Mouse (Mus musculus) right cerebral cortex, postnatal 10 days (tissue): Measurements from ENCODE around the gene Ly6g6d.
"Not testable (repeated sequence)": the region's sequence is repeated elsewhere in the genome, so short reads cannot be mapped to it uniquely, and the experiment has no call there.

Experiments used
- DNase-seq, 2 experiments: peaks; one replicate each; pipeline ENCODE4 v3.0.0; 2021; ENCODE audit warnings: low spot score in 2 of 2

Gene Ly6g6d

DNA sequence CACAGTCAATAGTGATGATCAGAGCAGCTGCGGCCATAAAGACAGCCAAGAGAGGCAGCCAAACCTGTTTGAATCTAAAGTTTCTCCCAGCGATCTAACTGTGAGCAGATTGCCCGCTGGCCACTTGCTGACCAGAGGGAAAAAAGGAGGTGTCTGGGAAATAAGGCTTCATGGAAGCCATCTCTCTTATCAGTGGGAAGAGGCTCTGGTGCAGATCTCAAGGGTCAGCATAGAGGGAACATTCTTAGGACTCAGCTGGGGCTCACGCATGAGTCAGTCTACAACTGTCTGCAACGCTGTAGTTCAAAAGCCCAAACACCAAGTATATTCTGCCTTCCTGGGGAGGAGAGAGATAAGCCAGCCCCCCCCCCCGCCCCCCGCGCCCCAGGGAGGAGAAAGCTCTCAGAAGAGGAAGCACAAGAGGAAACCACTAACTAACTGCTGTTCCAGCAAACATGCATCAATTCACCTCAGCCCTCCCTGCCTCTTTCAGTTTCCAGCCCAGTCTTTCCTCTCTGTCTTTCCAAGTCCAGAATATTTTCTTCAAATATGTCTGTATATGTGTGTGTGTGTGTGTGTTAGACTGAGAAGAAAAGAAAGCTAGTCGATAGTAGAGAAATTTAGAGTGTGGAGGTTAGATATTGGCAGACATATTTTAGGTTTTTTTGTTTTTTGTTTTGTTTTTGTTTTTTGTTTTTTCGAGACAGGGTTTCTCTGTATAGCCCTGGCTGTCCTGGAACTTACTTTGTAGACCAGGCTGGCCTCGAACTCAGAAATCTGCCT, 29.5 kb downstream of the Ly6g6d start:
- no peak for DNase-seq

- DNase-seq, result no peak
Observed at GRCm38 (mm10) chr17:35047688-35048087, 30.2 kb downstream of the Ly6g6d start.

DNA sequence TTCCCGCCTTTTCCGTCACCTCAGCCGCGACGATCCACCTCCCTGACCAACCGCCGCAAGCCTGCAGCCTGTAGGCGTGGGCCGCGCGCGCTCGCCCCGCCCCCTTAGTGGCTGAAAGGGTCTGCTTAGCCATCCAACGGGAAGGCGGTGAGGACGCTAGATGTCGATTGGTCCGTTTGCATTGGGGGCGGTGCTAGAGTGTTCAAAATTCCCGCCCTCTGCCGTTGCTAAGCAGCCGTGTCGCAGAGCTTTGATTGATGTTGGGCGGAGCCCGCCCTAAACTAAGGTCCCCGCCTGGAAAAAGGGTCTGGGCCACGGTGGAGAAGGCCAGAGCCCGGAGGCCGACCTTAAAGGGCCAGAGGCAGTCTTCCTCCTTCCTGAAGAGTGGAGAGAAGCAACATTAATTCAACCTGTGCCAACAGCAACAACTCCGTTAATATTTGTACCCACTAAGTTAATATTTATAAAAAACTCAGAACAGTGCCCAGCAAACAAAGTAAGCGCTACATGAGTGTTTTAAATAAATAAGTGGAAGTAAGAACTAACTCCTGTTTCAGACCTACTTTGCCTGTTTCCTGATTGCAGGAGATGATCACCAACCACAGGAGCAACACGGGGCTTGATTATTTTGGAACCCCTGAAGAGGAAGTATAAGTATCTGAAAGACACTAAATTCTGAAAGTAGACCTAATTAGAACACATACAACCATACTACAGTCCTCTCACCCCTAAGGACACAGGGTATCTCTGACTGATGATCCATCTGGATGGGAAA, 31.0 kb downstream of the Ly6g6d start, which contains the start of gene Msh5:
Msh5 (minus strand) TSS at position 65 of the 775 bp plus-strand sequence.
- DNase-seq, result peak; percentile 97 to 98

DNA sequence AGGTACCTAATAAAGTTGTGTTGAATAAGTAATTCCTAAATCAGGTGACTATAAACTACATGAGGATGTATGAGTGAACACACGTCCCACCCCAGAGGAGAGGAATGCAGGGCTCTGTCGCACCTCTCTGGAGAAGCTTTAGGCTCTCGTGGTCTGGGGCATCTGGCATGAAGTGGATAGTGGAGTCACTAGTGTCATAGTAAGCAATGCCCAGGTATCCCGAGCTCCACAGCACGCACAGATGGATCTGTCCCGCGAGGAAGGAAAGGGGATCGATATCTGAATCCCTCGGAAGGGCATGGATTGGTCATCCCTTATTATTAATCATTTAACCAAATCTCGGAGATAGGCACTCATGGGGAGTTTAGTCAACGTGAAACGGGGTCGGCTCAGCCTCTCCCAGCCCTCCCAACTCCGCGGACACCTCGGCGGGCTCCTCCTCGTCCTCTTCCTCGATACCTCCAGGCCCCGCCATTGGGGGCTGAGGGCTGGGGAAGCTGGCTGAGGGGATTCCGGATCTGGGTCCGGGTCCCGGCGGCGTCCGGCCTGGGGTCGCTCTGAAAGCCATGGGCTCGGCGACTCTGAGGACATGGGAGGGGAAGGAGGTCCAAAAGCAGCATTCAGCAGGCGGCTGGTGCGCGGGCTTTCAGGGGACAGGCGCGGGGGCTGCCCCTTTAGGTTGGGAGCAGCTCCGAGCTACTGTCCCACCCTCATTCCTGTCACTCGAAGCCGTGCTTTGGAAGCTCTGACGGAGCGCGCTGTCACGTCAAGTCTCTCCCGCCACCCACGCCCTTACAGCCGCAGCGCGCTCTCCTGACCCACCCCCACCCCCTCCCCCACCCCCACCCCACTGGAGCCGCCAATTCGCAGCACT, 31.8 kb downstream of the Ly6g6d start:
- no peak for DNase-seq

GRCm38 (mm10) chr17:35044904-35045806, 32.7 kb downstream of the Ly6g6d start:
- no peak for DNase-seq

- no peak for DNase-seq
Observed at GRCm38 (mm10) chr17:35043794-35044193, 34.1 kb downstream of the Ly6g6d start.

- no peak for DNase-seq
Observed at GRCm38 (mm10) chr17:35039121-35039873, 38.6 kb downstream of the Ly6g6d start.

- DNase-seq, result no peak
Observed at GRCm38 (mm10) chr17:35034896-35035295, 43.0 kb downstream of the Ly6g6d start.

GRCm38 (mm10) chr17:35033703-35034102, 44.2 kb downstream of the Ly6g6d start:
- not testable (repeated sequence) for DNase-seq

GRCm38 (mm10) chr17:35032323-35032870, 45.5 kb downstream of the Ly6g6d start:
- peak; percentile 19 for DNase-seq

- DNase-seq, result peak in 1 of 2 experiments; percentile 23
Observed at GRCm38 (mm10) chr17:35031880-35032279, 46.0 kb downstream of the Ly6g6d start.

GRCm38 (mm10) chr17:35031272-35031671, 46.6 kb downstream of the Ly6g6d start:
- DNase-seq, result no peak

- peak in 1 of 2 experiments; percentile 36 for DNase-seq
Observed at GRCm38 (mm10) chr17:35029691-35030532, 48.0 kb downstream of the Ly6g6d start.

- no peak for DNase-seq
Observed at GRCm38 (mm10) chr17:35028315-35028714, 49.5 kb downstream of the Ly6g6d start.

GRCm38 (mm10) chr17:35027277-35028068, 50.4 kb downstream of the Ly6g6d start, which contains the start of gene Sapcd1:
Gene Sapcd1 (minus strand): TSS chr17:35028016.
- DNase-seq, result peak; percentile 78 to 80

DNA sequence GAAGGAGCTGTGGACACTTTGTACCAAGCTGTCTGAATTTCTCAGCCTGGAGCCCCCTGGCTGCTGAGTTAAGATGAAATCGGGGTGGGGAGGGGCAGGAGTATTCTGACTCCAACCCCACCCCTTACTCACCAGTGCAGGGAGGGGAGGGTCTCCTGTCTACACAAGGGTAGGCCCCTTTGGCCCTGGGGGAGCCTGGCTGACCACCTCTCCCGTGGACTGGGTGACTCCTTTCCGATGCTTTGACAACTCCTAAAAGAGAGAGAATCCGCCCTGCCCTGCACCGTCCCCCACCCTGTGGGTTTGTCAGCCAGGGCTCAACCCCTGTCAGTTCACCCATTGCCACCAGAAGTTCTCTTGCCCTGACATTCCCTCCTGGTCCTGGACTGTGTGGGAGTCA, 51.7 kb downstream of the Ly6g6d start:
- DNase-seq, result no peak

- peak; percentile 29 to 36 for DNase-seq
Observed at GRCm38 (mm10) chr17:35024691-35025488, 53.0 kb downstream of the Ly6g6d start.
